Mouse (Mus musculus): ENCODE measurements around the gene Tmbim4.

Gene Tmbim4

DNA sequence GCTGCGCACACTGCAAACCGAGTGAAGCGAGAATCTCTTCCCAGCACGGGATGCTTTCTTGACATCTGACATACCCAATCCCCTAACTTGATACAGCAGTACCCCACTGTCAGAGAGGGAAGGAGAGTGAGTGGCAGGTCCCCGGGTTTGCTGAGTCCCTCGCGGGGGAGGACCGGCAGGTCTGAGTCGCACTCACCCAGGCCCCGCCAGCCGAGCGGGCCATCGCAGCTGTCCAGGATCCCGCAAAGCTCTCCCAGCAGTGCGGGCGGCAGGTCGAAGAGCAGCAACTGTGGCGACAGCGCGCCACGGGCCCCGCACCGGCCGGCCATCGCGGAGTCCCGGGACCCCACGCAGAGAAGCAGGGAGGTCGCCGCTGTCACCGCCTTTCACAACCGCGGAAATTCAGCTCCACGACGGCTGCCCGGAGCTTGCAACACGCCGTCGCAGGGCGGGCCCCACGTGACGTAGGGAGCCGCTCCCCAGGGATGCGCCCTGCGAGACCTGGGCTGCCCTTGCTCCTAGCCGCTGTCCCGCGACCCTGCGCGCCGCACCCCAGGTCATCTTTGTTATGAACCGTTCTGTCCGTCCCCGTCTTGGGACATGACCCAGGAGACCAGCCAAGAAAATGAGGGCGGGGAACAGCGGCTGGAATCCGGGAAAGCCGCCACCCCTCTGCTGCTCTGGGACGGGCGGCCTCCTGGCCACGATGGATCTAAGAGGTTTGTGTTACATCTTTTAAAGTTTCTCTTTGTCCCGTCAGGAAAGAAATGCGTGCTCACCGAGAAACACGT, at the start of gene Tmbim4:
TSS of gene Tmbim4 (plus strand) at position 460 of the 791 bp plus-strand sequence.
- peak; percentile 54 for DNase-seq (ENCODE audit: extremely low spot score)

DNA sequence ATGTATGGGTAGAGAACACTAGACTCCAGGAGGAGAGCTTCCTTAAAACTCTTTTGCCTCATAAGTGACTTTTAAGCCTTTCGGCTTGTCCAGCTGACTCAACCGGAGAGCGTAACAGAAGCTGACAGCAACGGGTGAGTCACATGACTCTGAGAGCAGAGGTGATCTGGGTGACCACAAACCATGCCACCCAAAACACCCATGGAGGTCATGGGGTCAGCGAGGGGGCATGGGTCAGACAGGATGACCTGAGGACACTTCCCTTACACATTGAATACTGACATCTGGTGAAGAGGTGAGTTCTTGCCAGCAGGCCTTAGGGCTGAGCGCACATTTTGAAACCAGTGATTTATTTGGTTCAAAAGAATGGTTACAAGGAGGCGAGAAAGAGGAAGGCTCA, 49.7 kb upstream of the Tmbim4 start:
- no peak for DNase-seq (ENCODE audit: extremely low spot score)

DNA sequence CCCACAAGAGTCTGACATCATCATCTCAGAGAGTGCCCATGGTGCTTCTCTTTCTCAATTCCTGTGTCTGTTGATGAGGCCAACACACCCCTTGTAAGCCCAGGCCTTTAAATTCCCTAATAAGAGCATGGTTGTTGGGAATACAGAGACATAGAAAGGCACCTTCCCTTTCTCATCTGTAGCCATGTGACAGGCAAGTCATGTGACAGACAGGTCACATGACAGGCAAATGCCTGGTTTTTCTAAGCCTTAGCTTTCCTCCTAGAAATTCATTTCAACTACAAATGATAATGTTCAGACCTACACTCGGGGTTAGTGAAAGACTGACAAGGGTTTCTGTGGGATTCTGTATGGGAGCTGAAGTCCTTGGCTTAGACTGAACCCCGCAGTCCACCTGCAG, 47.5 kb upstream of the Tmbim4 start:
- DNase-seq (ENCODE audit: extremely low spot score) = no peak

DNA sequence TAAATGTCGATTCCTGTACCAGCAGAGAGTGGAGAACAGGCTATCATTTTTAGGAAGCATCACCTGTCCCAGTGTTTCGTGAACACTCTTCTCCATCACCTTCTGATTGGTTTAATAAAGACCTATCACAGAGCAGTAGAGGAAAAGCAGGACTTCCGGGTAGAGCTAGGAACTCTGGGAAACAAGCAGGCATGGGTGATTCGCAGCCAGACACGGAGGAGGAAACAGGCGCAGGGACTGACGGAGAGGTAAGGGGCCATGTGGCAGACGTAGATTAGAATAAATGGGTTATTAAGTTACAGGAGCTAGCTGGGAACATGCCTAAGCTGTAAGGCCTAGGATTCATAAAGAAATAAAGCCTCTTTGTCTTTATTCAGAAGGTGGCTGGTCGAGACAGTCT, 40.9 kb upstream of the Tmbim4 start:
- no peak for DNase-seq (ENCODE audit: extremely low spot score)

DNA sequence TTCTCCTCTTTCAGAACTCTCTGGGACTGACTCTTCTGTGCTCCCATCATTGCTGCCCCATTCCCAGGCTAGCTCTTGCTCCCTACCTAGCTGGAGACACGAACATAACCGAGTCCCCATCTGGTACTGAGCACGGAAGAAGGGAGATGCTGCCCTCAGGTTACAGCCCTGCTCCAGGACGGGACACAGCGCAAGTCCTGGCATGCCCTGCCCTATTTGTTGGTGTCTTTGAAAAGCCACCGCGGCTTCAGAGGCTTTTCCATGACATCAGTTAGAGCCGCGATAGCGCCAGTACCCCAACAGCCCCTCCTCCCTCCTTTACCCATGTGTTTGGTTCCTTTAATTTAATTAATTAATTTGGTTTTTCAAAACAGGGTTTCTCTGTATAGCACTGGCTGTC, 38.5 kb upstream of the Tmbim4 start:
- DNase-seq (ENCODE audit: extremely low spot score) = no peak

DNA sequence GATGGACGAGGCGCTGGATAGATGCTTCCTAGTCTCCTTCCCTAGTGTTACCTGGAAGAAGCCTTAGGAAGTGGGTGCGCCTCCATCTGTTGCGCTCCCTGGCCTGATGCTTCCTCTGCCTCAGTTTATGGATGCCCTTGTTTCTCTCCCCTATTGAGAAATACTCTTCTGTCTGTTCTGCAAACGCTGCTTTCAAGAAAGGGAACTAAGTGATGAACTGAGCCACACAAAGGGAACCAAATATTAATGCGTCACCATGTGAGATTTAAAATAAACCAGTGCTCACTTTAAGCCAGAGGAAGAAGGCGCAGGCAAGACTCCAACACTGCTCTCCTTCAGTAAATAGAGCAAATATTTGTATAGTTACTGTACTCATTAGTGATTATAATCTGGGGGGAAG, 37.9 kb upstream of the Tmbim4 start:
- DNase-seq (ENCODE audit: extremely low spot score) = no peak

DNA sequence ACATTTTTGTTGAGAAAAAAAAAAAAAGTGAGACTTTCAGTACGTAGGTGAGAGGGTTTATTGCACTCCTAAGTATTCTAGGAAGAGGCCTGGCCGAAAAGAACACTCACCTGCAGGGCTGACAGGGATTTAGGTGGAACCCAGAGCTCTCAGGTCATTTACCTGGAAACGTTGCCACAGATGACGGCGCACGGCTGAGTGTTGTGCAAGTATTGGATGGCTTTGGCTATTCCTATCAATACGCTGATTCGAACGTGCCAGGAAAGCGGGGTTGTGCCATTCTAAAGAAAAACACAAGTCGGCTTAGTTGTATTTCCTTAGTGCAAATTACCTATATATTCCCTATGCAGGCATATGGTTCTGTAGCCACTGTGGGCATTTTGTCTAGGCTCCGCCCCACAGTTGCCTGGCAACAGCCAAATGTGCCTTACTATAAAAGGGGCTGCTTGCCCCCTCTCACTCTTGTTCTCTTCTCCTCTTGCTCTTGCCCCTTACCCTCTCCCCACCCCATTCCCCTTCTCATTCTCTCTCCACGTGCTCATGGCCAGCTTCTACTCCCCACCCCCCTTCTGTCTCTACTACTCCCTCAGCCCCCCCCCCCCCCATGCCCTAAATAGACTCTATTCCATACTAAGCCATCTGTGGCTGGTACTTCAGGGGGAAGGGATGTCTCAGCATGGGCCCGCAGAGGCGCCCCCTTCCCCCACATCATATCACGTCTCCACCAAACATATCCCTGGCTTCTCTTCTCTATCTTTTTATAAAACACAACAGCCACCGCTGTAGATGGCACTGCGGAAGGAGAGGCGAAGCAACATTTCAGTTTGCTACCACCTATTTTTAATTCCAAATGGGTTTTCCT, 36.2 kb upstream of the Tmbim4 start:
- DNase-seq (ENCODE audit: extremely low spot score) = no peak

DNA sequence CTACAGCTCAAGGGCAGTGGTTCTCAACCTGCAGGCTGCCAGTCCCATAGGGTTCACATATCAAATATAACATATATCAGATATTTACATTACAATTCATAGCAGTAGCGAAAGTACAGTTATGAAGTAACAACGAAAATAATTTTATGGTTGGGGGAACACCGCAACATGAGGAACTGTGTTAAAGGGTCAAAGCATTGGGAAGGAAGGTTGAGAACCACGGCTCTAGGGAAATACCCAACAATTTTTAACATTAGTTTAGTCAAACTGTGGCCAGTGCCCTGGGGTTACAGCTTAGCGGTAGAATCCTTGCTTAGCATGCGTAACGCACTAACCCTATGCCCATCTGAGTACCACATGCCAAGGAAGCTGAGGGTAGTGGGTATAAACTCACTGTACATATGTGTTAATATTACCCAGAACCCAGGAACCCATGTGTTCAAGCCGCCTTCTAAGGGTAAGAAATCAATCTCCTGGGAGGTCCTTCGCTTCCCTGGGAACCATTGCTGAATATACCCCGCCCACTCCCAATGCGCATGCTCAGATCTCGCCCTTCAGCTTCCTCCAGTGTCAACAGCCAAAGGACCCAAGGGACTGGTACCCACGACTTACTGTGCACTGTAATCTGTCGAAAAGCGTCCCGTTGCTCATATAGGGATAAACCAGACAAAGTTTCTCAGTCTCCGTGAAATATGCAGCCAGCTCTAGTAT, 35.4 kb upstream of the Tmbim4 start:
- DNase-seq (ENCODE audit: extremely low spot score) = no peak

DNA sequence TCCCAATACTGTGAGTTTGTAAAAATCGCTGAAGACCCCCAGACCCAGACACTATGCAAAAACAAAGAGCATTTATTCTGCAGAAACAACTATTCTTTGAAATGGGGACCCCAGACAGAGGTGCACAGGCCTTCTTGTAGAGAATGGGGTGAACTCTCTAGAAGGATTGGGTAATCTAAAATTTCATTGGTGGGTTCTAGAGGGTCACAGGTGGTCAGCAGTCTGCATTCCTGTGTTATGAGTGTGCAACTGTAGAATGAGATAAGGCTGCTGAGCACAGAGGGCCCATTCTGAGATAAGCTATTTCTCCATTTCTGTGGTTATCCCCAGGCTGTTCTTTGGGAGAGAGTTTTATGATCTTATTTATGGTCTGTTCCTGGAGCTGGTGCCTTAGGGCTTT, 33.3 kb upstream of the Tmbim4 start:
- no peak for DNase-seq (ENCODE audit: extremely low spot score)

DNA sequence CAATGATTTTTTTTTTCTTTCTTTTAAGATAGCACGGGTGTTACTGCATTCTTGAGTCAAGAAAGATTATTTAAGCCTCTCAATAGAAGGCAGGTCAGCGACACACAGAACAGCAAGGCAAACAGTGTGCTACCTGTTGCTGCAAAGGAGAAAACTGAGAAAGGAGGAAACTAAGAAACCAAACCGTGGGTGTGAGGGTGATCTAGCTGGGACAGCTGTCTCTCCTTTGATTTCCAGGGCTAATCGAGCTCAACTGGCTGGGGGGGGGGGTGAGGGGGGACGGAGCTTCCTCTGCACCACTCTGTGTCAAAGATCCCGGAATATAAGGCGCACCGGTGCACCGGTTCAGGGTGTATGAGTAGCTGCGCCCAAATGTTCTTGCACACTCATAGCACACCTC, 32.3 kb upstream of the Tmbim4 start:
- DNase-seq (ENCODE audit: extremely low spot score) = no peak

DNA sequence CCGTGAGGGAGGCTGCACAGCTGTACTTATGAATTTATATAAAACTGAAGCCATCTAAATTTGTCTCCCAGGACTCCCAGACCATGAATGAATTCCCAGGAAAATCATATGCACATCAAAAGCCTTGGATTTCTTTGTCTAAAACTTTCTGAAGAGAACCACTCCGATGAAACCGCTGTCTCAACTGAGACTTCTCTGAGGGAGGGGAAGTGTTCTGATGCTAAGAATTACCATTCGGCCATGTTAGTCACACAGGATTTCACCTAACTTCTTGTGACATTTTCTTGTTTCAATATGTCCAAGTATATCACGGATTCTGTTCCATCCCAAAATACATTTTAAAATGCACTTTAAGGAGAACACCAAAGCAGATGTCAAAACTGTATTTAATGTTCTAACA, 31.5 kb upstream of the Tmbim4 start:
- no peak for DNase-seq (ENCODE audit: extremely low spot score)

DNA sequence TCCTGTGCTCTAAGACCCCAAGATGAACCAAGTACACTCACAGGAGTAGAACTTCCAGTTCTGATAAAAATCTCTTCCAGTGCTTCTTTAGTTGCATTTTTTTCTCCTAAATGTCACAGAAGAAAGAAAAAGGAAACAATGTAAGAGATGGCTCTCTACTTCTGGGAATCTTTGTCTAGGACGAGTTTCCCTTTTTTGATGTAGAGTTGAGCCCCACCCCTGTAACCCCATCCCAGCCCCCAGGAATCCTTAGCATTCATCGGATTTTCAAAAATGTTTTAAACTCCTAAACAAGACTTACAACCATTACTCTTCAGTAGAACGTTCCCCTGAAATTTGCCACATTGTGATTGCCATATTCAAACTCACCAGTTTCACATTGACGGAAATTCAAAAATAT, 31.1 kb upstream of the Tmbim4 start:
- DNase-seq (ENCODE audit: extremely low spot score) = no peak

DNA sequence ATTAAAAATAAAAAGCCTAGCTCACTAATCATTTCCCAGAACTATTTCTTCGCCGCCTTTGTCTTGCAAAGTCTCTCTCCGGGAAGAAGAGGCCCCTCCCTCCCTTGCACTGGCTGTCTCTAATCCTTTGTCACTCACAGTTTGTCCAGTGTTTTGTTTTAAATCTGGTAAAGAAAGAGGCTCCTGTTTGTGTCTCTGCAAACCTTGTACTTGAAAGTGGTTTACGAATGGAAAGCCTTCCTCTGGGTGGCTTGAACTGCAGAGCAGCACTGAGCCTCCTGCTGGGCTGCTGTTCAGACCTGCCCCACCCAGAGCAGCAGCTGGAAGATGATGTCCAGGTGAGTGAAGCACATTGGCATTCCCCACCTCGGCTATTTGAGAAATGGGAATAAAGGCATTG, 30.1 kb upstream of the Tmbim4 start:
- no peak for DNase-seq (ENCODE audit: extremely low spot score)

DNA sequence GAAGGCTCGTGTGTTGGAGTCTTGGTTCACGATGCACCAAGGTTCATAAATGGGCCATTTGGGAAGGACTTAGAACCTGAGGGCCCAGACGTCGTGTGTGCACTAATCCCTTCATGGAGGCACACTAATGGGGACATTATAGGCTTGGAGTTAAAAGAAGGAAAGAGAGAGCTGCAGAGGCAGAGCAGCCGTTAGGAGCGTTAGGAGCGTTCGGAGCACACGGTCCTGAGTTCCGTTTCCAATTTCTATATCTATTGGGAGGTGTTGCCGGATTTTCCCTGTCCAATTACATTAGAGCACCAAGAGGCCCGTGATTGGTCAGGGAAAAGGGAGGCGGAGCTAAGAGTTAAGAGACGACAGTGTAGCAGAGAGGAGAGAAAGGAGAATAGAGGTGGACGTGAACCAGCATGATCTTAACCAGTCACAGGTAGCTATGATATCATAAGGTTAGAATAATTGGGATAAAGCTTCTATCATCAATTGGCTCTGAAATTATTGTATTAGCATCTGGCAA, 27.1 kb upstream of the Tmbim4 start:
- DNase-seq (ENCODE audit: extremely low spot score) = no peak

DNA sequence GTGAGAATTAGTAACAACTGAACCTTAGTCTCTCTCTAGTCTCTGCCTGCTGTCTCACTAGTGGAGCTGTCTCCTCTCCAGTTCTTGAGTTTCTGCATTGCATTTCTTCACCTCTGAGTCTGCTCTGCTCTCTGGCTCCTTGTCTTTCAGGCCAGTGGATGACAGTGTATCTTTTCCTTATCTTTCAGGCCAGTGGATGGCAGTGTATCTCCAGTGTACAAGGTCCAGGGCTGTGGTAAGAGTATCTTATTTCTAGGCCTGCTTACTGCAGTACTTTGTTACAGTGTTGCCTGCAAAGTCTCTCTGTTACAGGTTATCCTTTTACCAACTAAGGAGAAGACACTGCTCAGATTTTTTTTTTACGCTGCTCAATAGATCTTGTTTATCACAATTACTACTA, 18.5 kb upstream of the Tmbim4 start:
- DNase-seq (ENCODE audit: extremely low spot score) = no peak

DNA sequence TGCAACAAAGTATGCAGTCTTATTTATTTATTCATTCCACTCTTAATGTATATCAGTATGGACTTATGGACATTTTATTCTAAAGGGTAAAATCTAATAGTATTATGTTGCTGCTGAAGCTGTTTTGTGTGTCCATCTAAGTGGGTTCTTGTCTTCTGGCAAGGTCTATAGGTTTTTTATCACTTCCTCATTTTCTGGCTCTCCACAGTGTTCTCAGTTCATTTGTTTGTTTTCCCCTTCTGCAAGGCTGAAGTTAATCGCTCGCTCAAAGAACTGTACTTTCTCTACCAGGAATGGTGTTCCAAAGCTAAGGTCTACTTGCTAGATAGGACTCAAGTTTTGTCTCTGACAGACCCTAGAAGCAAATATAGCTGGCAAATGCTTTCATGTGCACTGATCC, 18.0 kb upstream of the Tmbim4 start:
- no peak for DNase-seq (ENCODE audit: extremely low spot score)

DNA sequence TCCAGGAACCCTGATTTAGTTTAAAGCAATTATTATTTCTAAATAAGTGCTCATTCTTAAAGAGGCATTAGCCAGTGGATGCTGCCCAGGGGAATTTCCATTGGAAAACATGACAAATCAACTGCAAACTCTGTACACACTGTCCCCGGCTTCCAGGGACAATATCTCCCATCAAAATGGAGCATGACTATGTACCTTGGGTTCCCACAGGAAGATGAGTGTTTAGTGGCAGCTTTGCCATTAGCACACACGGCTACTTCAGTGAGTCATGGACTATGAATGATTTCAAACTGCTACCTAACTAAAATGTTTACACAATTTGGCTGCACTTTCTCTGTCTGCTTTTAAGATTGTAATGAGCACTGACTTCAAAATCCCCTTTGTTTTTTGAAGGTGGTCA, 12.9 kb upstream of the Tmbim4 start:
- DNase-seq (ENCODE audit: extremely low spot score) = no peak

DNA sequence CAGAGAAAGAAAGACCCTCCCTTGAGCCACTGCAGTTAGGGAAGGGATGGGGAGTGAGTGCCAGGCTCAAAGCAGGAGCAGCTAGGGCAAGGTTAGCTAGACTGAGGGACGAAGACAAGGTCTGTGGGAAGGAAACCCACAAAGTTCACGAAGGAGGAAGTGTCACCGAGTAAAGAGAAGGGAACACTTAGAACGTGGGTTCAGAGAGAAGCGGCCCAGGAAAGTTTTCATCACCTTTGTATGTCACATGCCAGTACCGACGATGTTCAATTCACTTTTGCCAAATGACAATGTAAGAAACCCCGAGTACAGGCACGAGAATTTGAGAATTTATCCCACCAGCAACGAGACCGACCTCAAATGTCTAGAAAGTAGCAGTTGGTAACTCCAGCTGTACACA, 12.1 kb upstream of the Tmbim4 start:
- DNase-seq (ENCODE audit: extremely low spot score) = no peak

DNA sequence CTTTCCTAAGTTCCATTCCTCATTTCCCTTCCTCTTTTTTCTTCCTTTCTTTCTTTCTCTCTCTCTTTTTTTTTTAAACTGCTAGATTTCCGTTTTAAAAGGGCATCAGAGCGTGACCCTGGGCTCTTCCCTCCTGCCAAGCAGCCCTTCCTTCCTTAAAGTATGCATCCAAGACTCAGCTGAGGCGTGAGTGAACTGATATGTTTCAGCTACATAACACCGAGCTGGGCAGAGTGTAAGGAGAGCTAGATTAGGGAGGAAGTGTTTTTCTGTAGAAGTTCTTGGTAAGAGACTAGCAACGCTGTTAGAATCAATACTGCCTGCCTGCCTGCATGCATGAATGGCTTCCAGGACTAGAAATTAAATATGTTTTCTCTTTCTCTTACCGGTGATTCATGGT, 11.6 kb upstream of the Tmbim4 start:
- no peak for DNase-seq (ENCODE audit: extremely low spot score)

DNA sequence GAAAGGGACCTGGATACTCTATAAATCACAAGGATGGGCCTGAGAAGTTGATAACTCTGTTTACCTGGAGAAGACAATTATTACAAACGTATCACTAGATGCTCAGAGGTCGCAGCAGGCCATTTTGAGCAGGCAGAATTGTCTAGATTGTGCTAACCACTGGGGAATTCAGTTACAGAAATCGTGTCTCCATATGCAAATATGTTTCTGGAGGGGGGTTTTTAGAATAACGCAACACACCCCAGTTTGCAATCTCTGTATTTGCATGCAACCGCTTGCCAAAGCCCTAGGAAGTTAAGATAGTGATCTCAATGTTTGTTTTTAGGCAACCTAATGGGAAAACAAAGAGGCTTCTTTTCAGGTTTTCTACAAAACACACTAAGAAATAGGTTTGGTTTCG, 10.2 kb upstream of the Tmbim4 start:
- no peak for DNase-seq (ENCODE audit: extremely low spot score)

DNA sequence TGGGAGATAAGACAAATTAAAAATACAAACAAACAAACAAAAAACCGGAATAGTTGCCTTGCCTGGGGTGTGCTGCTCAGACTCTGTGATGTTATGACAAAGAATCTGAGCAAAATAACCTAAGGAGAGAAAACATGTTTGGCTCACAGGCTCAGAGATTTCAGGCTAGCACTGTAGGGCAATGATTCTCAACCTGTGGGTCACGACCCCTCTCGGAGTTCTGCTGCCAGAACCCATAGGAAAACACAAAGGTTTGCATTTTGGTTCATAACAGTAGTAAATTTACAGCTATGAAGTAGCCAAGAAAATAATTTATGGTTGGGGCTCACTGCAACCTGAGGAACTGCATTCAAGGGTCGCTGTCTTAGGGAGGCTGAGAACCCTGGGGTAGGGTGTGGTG, 9.1 kb upstream of the Tmbim4 start:
- DNase-seq (ENCODE audit: extremely low spot score) = no peak

DNA sequence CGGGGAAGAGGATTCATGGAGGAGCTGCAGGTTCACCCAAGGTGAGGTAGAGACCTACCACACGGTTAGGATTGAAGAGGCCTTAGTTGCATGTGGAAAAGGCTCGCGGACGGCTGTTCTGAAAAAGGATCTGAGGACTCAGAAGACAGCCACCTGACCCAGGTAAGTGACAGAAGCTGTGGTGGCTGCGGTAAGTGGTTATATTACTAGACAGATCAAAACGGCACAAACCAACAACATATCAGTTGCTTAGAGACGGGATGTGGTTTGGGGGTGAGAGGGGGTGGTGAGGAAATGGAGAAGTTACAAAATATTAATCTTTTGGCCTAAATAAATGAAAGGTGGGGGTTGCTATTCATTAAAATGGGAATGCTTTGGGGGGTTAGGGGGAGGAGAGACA, 8.1 kb upstream of the Tmbim4 start:
- no peak for DNase-seq (ENCODE audit: extremely low spot score)
